Mouse (Mus musculus) ovary, postnatal 36 days (tissue): ENCODE measurements around the gene Clec2e.
"Not testable (repeated sequence)": the region's sequence is repeated elsewhere in the genome, so short reads cannot be mapped to it uniquely, and the experiment has no call there.

Experiments
- DNase-seq: peaks from one replicate; pipeline ENCODE4 v3.0.0; 2022; ENCODE audit warnings: low spot score, mixed read lengths

Gene Clec2e

DNA sequence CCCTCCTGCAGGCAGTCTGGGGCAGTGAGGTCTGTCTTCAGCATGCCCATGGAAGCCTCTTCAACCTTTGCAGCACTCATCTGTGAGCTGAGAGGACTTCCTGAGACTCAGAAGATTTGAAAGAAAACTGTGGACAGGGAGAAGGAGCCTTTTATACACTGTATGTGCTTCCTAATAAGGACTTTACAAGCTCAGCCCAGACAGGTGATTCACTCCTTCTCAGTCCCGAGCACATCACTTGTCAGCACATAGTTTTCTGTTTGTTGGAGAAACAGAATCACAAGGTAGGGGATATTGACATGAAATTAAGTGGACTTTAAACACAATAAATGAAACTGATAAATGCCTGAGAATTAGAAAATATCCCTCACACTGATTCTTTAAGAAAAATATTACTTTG, at the start of gene Clec2e:
TSS of gene Clec2e (minus strand) at position 120 of the 400 bp plus-strand sequence.
- DNase-seq: not testable (repeated sequence)

DNA sequence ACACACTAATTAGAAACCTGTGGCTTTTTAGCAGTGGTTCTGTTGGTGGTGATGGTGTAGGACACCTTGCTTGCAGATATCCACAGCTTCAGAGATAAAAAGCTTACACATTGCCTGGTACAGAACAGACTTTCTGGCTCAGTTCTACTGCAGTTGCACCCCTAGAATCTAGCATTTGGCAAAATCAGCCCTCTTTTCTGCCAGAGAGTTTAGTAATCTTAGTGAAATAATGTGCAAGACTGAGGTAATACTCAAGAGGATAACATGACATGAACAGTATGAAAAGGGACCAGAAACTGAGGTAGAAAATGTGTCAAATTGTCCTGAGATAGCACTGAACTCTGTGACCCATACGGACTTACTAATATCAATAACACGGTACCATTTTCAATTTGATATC, 46.1 kb upstream of the Clec2e start:
- no peak for DNase-seq

DNA sequence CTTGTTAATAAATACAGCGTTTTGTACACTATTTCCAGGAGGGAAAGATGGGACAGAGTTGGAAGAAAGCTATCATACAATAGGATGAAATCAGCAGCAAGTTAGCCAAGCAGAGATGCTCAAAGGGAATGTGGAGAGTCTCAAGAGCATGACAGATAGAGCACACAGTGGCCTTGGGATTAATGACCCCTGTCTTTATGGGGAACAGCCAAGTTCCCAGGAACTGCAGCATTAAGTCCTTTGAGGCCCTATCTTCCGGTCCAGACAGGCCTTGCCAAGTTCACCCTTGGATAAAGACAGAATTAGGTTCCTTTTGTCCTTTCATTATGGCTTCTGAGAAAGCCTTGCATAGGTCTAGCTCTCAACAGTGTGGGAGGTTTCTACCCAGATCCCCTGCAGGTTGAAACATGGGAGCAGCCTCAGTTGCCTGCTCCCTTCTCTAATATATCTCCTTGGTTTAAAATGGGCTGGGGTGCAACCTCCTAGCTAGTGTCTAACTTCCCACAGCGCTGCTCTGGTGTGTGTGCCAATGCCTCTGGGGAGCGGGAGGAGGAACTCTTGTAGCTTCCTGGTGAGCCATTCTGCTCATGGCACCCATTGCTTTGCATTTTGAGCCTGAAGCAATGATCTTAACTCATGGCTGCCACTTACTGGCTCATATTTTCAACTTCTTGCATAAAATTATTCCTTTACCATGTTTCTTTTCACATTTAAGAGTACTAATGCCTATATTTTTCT, 32.1 kb upstream of the Clec2e start:
- DNase-seq: no peak

DNA sequence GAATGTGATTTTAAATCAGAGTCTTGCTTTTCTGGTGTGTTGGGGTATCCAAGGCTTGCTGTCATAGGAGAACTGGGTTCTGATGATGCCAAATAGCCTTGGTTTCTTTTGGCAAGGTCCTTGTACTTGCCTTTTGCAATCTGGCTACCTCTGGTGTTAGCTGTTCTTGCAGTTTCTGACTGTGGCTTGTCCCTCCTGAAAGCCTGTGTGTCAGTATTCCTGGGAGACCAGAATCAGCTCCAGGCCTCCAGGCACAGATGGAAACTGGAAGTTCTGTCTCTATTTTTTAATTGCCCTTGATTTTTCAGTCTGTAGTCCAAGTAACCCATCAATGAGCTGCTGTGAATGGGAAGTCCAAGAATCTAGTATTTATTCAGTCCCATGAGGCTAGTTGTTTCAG, 26.1 kb upstream of the Clec2e start:
- no peak for DNase-seq

DNA sequence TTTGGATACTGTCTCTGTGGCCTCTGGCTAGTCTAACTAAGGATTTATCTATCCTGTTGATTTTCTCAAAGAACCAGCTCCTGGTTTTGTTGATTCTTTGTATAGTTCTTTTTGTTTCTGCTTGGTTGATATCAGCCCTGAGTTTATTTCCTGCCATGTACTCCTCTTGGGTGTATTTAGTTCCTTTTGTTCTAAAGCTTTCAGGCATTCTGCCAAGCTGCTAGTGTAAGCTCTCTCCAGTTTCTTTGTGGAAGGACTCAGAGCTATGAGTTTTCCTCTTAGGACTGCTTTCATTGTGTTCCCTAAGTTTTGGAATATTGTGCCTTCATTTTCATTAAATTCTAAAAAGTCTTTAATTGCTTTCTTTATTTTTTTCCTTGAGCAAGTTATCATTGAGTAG, 23.8 kb upstream of the Clec2e start:
- DNase-seq: not testable (repeated sequence)

DNA sequence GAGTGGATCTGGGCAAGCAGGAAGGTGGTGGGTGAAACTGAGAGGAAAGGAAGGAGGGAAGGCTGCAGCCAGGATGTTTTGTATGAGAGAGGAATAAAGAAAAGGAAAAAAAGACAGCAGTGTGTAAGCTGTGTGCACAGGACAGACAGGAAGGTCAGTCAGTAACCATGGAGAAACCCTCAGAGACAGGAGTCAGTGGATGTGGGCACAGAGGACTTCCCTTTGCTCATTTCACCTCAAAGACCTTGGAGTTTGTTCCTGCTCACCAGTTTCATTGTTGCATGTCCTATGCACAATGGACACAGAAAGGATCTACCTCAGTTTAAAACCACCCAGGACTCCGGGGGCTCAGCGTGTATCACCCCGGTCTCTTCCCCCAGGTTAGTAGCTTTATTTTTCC, 15.5 kb upstream of the Clec2e start:
- DNase-seq: no peak

DNA sequence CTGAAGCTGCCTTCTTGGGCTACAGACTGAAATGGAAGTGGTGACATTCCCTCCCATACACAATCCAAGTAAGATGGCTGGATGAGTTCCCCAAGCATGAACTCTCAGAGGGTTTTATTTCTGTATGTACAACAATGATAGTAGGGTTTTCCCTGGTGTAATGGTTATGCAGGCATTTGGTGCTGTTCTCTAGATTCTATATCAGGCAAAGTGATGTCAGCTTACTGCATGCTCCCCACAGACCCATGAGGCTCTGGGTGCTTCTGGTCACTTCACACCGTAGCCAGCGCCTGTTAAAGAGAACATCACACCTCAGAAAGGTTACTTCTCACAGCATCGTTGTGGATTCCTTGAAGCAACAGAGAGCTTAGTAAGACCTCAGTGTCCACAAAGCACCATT, 13.5 kb upstream of the Clec2e start:
- not testable (repeated sequence) for DNase-seq

DNA sequence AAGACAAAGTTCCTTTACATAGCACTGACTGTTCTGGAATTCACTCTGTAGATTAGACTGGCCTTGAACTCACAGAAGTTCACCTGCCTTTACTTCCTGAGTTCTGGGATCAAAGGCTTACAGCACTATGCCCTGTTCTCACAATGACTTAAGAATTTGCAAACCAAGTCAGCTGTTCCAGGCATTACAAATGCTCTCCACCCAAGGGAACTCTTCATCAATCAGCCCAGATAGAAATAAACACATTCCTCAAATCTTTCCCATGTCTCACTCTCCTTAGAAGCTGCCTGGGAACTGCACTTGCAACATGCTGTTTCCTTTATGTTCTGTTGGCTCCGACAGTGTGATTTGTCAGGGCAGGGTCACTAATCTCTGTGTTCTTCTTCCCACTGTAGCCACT, 13.1 kb upstream of the Clec2e start:
- no peak for DNase-seq

DNA sequence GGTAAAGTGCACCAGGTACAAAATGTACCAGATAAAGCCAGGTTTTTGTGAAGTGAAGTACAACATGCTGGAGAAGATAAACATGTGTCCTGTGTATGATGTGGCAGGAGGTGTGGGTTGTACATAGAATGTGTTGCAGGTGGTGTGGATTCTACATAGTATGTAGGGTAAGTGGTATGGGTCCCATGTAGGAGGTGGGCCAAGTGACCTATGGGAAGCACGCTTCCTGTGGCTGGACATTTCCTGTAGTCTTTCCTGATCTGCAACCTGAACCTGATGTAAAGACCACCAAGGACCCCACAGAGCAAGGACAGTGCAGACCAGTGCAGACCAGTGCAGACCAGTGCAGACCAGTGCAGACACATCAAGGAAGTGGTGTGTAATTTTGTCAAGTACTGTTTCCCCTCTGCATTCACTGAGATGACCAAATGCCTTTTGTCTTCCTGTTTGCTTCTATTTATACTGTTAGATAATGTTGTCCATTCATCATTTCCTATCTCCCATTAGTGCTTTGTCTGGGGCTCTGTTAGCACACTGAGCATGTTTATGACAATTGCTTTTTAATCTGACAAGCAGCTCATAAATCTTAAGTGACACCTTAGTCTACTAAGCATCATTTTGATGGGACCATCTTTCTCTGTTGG, 12.4 kb upstream of the Clec2e start:
- DNase-seq: no peak

DNA sequence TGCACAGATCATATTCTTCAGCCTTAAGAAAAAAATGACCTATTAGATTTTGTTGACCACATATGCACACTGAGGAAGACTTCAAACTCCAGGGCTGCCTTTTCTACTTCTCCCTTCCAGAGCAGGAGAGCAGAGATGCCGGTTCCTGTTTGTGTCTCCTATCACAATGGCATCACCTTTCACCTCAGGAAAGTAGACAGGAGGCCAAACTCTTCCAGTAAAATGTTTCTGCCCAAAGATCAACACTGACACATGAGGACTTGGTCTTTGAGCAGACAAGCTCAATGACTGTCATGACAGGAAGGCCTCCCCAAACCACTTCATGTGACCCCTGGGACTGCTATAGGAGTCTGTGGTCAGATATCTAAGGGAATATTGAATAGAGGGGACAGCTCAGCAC, 11.8 kb upstream of the Clec2e start:
- DNase-seq: no peak

DNA sequence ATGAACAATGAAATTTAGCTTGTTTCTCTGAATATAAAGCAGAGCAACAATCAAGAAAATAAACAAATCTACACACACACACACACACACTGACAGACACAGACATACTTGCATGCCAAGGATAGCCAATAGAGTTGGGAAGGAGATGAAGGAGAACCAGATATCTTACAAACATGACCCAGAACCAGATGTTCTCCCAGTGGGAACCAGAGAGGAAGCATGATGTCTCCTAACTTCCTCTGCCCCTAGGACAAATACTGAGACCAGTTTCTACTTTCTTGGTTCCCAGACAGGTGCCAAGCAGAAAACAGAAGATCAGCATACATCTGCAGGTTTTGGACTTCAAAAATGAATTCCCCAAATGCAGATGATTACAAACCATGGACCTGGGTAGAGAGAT, 7.2 kb upstream of the Clec2e start:
- no peak for DNase-seq

DNA sequence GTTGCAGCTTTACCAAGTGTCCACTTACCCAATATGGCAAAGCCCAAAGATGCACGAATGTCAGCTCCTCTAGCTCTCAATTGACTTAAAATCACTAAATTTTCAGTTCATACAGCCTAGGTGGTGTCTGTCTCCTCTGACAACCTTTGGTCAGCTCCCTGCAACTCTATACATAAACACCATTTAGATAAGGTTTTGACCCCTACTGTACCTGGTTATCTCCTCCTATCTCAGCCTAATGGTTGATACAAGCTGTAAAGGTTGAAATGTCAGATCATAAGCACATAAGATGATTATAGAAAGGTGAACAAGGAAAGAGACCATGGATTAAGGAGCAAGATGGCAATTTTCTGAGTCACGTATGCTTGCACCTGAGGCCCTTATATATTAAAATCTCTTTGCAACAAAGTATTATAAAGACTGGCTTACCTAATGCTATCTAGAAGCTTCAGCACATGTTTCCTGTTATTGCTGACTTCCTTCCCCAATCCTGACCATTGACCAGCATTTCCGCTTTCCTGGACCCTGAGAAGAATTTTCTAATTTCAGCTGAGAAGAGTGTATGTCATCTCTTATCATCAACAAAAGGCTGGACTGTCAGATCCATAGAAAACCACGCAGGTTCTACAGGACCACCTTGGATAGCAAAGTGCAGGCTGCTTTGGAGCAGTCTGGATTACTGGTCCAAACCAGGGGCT, 2.3 kb upstream of the Clec2e start:
- DNase-seq: no peak

DNA sequence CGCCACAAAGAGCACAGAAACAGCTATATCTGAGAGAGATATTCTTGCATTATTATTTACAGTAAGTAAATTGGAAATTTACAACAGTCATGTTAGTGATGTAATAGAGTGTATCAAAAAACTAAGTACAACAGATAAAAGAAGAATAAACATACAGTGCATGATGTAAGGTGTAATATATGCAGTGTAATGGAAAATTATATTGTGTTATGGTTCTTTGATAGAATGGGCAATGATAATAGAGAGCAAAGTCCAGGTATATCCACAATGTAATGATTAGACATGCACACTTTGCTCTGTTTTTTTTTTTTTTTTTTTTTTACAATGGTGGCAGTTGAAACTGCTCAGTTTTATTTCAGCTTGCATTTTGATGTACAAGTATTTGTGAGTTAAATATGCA, 891 bp upstream of the Clec2e start:
- DNase-seq: no peak

DNA sequence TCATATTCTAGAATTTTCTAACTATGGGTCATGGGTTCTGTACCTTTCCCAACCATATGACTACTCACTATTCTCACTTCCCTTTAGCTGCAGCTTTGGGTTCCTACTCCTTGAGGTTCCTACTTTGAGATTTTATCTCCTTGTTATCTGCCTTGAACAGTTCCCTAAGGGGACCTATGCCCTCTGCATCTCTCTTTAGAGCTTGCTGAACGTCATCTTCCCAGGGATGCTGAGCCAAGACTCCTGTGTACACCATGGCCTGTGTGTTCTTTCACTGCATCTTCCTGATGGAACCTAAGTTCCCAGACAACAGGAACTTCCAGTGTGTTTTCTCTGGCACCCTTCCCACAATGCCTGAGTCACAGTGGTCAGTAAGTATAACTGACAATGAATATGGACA, 2.8 kb downstream of the Clec2e start:
- no peak for DNase-seq

DNA sequence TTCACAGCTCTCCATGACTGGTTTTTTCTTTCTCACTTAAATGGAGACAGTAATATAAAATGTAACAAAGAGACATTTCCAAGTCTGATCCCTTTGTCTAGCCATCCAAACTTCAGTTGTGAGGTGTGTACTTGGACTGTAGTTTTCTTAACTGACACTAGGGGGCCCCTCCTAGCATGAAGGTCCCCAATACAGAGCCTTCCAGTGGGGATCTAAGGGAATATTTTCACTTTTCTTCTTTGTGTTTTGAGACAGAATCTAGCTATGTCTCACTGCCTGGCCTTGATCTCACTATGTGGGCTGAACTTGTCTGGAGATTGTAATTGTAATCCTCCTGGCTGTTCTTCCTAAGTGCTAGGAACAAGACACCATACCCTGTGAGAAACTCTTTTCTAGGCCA, 5.5 kb downstream of the Clec2e start:
- no peak for DNase-seq

DNA sequence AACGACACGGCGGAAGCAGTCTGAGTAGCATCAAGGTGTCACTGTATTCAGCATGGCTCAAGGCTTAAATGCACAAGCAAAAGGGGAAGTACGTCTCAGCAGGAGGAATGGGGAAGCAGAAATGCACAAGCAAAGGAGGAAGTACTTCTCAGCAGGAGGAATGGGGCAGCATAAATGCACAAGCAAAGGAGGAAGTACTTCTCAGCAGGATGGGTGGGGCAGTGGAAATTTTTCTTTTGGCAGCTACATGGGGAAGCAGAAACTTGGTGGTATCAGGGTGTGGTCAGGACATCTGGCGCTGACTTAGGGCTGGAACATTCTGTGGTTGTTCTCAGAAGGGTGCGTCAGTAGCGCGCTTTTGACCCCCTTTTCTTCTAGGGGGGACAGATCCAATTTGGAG, 12.1 kb downstream of the Clec2e start:
- not testable (repeated sequence) for DNase-seq

DNA sequence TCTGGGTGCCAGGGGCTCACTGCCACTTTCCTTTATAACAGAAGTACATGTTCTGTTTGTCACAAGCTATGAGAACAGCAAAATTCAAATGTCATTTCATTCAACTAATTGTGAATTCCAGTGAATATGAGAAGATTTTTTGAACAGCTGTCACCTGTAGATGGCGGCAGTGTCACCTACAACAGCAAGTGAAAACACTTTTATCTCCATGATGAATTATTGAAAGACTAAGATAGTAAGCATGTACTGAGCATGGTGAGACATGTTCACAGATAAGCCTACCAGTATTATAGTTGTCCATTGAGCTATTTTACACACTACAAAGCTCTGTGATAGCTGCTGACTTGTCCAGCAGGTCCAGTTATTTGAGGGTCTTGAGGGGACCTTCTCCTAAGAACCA, 12.6 kb downstream of the Clec2e start:
- DNase-seq: no peak

DNA sequence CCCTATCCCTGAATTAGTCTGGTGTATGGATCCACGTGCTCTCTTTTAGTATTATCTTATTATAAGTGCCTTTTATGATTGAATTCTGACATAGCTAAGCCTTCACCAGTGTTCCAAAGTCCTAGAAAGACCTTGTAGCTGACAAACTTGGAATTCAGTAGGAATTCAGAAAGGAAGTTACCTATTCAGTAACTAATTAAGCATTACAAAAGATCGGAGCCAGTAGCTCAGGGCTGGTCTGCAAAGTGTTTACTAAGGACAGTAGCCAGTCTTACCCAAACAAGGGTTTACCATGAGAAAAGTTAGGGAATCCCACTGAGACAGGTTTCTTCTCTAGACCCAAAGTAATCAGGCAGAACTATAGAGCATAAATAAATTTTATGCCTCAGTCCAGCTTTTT, 14.7 kb downstream of the Clec2e start:
- not testable (repeated sequence) for DNase-seq

DNA sequence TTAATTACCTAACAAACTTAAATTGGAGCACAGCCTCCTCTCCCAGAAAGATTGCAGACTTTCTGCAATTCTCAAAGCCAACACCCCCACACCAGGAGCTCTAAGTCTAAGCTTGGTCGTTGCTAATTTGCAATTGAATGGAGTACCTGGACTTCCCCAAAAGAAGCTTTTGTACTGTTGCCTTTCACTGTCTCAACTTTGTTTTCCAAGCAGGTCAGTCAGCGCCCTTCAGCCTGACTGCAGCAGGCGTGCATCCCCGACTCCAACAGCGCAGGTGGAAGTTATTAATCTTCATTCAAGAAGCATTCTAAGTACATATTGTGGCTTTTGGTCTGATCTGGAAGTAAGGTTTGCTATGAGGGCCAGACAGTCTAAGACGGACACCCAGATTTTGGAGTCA, 15.6 kb downstream of the Clec2e start:
- DNase-seq: no peak

DNA sequence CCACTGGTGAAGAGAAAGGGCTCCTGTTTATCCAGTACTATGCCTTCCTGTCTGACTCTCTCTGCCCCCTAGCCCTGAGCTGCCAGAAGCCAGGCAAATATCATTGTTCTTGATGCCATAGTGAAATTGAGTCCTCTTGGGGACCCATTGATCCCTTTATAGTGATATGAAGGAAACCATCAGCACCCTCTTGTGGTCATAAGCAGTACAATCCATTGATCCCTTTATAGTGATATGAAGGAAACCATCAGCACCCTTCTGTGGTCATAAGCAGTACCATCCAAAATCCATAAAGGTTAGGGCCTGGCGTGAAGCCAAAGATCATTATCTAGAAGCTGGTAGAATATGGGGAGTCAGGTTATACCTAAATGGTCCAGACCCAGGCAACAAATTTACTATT, 33.7 kb downstream of the Clec2e start:
- no peak for DNase-seq

DNA sequence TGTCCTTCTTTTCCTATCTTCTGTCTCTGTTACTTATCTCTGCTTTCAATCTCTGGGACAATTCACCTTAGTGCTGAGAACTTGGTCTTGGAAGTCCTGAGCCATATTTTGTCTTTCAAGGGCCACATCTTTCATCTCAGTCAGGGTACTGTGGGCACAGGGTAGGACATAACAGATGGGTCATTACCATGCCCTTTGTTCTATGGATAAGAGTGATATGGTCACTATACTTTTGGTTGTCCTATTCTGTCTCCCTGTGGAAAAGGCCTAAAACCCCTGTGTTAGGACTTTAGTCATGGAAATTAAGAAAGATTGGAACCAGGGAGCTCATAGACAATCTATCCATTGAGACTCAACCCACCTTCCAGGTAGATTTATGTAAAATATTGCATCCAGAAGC, 34.2 kb downstream of the Clec2e start:
- no peak for DNase-seq

DNA sequence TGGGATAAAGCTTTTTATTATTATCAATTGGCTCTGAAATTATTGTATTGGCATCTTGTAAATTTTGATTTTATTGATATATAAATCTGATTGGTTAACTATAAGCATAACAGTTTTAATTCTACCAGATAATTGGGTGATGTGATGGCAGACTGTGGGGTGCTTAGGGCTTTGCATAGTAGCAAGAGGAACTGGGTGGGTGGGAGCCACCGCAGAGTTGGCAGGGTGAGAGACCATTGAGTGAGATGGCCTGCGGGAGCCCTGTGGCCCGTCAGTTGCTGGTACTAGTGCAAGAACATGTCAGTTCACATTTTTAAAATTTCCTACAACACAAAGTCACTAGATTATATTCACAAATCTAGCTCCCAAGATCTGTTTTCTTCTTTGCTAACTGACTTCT, 34.9 kb downstream of the Clec2e start:
- DNase-seq: no peak

DNA sequence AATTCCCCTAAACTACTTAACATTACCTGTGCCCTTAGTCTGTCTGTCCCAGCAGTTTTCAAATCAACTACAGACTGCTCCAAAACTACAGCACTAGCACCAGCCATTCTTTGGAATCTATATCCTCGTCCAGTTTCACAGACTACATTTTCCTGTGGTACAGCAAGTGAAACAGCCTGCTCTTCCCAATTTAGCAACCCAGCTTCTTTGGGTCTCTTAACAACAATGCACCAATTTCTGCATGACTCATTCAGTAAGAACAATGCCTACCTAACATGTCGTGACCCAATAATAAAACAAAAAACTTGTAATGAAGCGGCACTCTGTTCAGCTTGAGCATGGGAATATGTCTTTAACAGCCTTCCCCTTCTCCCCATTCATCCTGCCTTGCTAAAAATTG, 35.3 kb downstream of the Clec2e start:
- DNase-seq: no peak
